Mouse (Mus musculus): ENCODE results near the gene Nup107. TPM values are rescaled to one million over a fixed set of nuclear protein-coding genes. Genes with fewer than 3 reads are reported as not detected.

The Nup107 gene
- polyA plus RNA-seq, 1 experiment from 2014 or later = 73.3 TPM

- no peaks in the 10 kb centered on the region for H3K9me3 ChIP-seq
- H3K9ac ChIP-seq (replicated peaks) = no peak overlapping the region
- H3K27ac ChIP-seq (replicated peaks) = no peak overlapping the region
- H3K4me2 ChIP-seq (replicated peaks) = no peak overlapping the region
- 78% methylated on average over 4 of the region's 4 CpGs for WGBS
- ATAC-seq (ENCODE audit: low FRiP score, low read depth) = no peak
- no peaks in the 10 kb centered on the region for H3K27me3 ChIP-seq
- no peaks in the 10 kb centered on the region for H3K4me1 ChIP-seq
- peaks cover 39% of the 10 kb centered on the region for H3K36me3 ChIP-seq
- H3K4me3 ChIP-seq = no peak overlapping the region
Measured at GRCm38 (mm10) chr10:117824139-117824538, 31.6 kb upstream of the Nup107 start.

GRCm38 (mm10) chr10:117823321-117823720 is 30.8 kb upstream of the Nup107 start:
- Histone ChIP-seq H3K4me1 (no peaks in the 10 kb centered on the region), H3K9me3 (no peaks in the 10 kb centered on the region), H3K9ac (replicated peaks) (no peak overlapping the region), H3K36me3 (peaks cover 46% of the 10 kb centered on the region), H3K27ac (replicated peaks) (no peak overlapping the region), H3K4me3 (no peak overlapping the region), H3K4me2 (replicated peaks) (no peak overlapping the region), H3K27me3 (no peaks in the 10 kb centered on the region)
- WGBS = 93% methylated on average over 6 of the region's 6 CpGs
- no peak for ATAC-seq (ENCODE audit: low FRiP score, low read depth)

- Histone ChIP-seq H3K9ac (replicated peaks) (no peak overlapping the region), H3K36me3 (peaks cover 73% of the 10 kb centered on the region), H3K4me1 (no peaks in the 10 kb centered on the region), H3K27ac (replicated peaks) (no peak overlapping the region), H3K9me3 (no peaks in the 10 kb centered on the region), H3K4me2 (replicated peaks) (no peak overlapping the region), H3K4me3 (no peak overlapping the region), H3K27me3 (no peaks in the 10 kb centered on the region)
- ATAC-seq (ENCODE audit: low FRiP score, low read depth) = no peak
- 97% methylated on average over 6 of the region's 6 CpGs for WGBS
Measured at GRCm38 (mm10) chr10:117818600-117818999, 26.1 kb upstream of the Nup107 start.

- H3K36me3 ChIP-seq = peaks cover 65% of the 10 kb centered on the region
- no peak for ATAC-seq (ENCODE audit: low FRiP score, low read depth)
- H3K27me3 ChIP-seq = no peaks in the 10 kb centered on the region
- no peak overlapping the region for H3K4me2 ChIP-seq (replicated peaks)
- no peaks in the 10 kb centered on the region for H3K9me3 ChIP-seq
- H3K4me3 ChIP-seq = no peak overlapping the region
- no peak overlapping the region for H3K9ac ChIP-seq (replicated peaks)
- no peak overlapping the region for H3K27ac ChIP-seq (replicated peaks)
- WGBS = 94% methylated on average over 6 of the region's 6 CpGs
- H3K4me1 ChIP-seq = no peaks in the 10 kb centered on the region
Measured at GRCm38 (mm10) chr10:117816721-117817120, 24.2 kb upstream of the Nup107 start.

- no peaks in the 10 kb centered on the region for H3K27me3 ChIP-seq
- H3K4me3 ChIP-seq = no peak overlapping the region
- no peak overlapping the region for H3K4me2 ChIP-seq (replicated peaks)
- H3K27ac ChIP-seq (replicated peaks) = no peak overlapping the region
- WGBS = 95% methylated on average over 2 of the region's 2 CpGs
- peaks cover 31% of the 10 kb centered on the region for H3K36me3 ChIP-seq
- ATAC-seq (ENCODE audit: low FRiP score, low read depth) = no peak
- H3K9me3 ChIP-seq = no peaks in the 10 kb centered on the region
- H3K4me1 ChIP-seq = peaks cover 5% of the 10 kb centered on the region; the same call in 1 of the 2 replicates
- H3K9ac ChIP-seq (replicated peaks) = no peak overlapping the region
Measured at GRCm38 (mm10) chr10:117812501-117812900, 20.0 kb upstream of the Nup107 start.

GRCm38 (mm10) chr10:117811555-117811954 is 19.1 kb upstream of the Nup107 start:
- H3K4me1 ChIP-seq = peaks cover 5% of the 10 kb centered on the region; the same call in 1 of the 2 replicates
- WGBS = 88% methylated on average over 8 of the region's 8 CpGs
- H3K27me3 ChIP-seq = no peaks in the 10 kb centered on the region
- ATAC-seq (ENCODE audit: low FRiP score, low read depth) = no peak
- H3K36me3 ChIP-seq = peaks cover 24% of the 10 kb centered on the region
- no peak overlapping the region for H3K4me2 ChIP-seq (replicated peaks)
- H3K4me3 ChIP-seq = no peak overlapping the region
- H3K9ac ChIP-seq (replicated peaks) = no peak overlapping the region
- no peaks in the 10 kb centered on the region for H3K9me3 ChIP-seq
- no peak overlapping the region for H3K27ac ChIP-seq (replicated peaks)

- H3K9me3 ChIP-seq = no peaks in the 10 kb centered on the region
- 82% methylated on average over 11 of the region's 11 CpGs for WGBS
- no peak overlapping the region for H3K4me2 ChIP-seq (replicated peaks)
- H3K36me3 ChIP-seq = peaks cover 15% of the 10 kb centered on the region
- H3K9ac ChIP-seq (replicated peaks) = no peak overlapping the region
- H3K27me3 ChIP-seq = no peaks in the 10 kb centered on the region
- no peak overlapping the region for H3K27ac ChIP-seq (replicated peaks)
- peaks cover 5% of the 10 kb centered on the region; the same call in 1 of the 2 replicates for H3K4me1 ChIP-seq
- ATAC-seq (ENCODE audit: low FRiP score, low read depth) = no peak
- H3K4me3 ChIP-seq = no peak overlapping the region
Measured at GRCm38 (mm10) chr10:117810506-117810905, 18.0 kb upstream of the Nup107 start.

GRCm38 (mm10) chr10:117808068-117808467 is 15.6 kb upstream of the Nup107 start:
- peaks cover 2% of the 10 kb centered on the region; the same call in 1 of the 2 replicates for H3K36me3 ChIP-seq
- no peak for ATAC-seq (ENCODE audit: low FRiP score, low read depth)
- no peak overlapping the region for H3K9ac ChIP-seq (replicated peaks)
- peaks cover 5% of the 10 kb centered on the region; the same call in 1 of the 2 replicates for H3K4me1 ChIP-seq
- WGBS = 90% methylated on average over 6 of the region's 6 CpGs
- no peak overlapping the region for H3K4me3 ChIP-seq
- H3K27me3 ChIP-seq = no peaks in the 10 kb centered on the region
- H3K9me3 ChIP-seq = no peaks in the 10 kb centered on the region
- no peak overlapping the region for H3K27ac ChIP-seq (replicated peaks)
- no peak overlapping the region for H3K4me2 ChIP-seq (replicated peaks)

GRCm38 (mm10) chr10:117805919-117806318 is 13.4 kb upstream of the Nup107 start:
- Histone ChIP-seq H3K4me3 (no peak overlapping the region), H3K4me1 (peaks cover 5% of the 10 kb centered on the region; the same call in 1 of the 2 replicates), H3K36me3 (no peaks in the 10 kb centered on the region), H3K4me2 (replicated peaks) (no peak overlapping the region), H3K27me3 (no peaks in the 10 kb centered on the region), H3K9me3 (no peaks in the 10 kb centered on the region), H3K27ac (replicated peaks) (no peak overlapping the region), H3K9ac (replicated peaks) (no peak overlapping the region)
- ATAC-seq (ENCODE audit: low FRiP score, low read depth) = no peak
- WGBS = 54% methylated on average over 9 of the region's 9 CpGs

- Histone ChIP-seq H3K36me3 (no peaks in the 10 kb centered on the region), H3K9me3 (no peaks in the 10 kb centered on the region), H3K9ac (replicated peaks) (no peak overlapping the region), H3K4me1 (peaks cover 1% of the 10 kb centered on the region; the same call in 1 of the 2 replicates), H3K4me2 (replicated peaks) (no peak overlapping the region), H3K4me3 (no peak overlapping the region), H3K27me3 (no peaks in the 10 kb centered on the region), H3K27ac (replicated peaks) (no peak overlapping the region)
- no peak for ATAC-seq (ENCODE audit: low FRiP score, low read depth)
- 92% methylated on average over 31 of the region's 31 CpGs for WGBS
Measured at GRCm38 (mm10) chr10:117803870-117804850, 11.7 kb upstream of the Nup107 start.

- H3K36me3 ChIP-seq = no peaks in the 10 kb centered on the region
- no peak overlapping the region for H3K4me3 ChIP-seq
- no peaks in the 10 kb centered on the region for H3K27me3 ChIP-seq
- 91% methylated on average over 9 of the region's 9 CpGs for WGBS
- no peaks in the 10 kb centered on the region for H3K9me3 ChIP-seq
- H3K9ac ChIP-seq (replicated peaks) = no peak overlapping the region
- H3K4me2 ChIP-seq (replicated peaks) = no peak overlapping the region
- no peak overlapping the region for H3K27ac ChIP-seq (replicated peaks)
- H3K4me1 ChIP-seq = no peaks in the 10 kb centered on the region
- no peak for ATAC-seq (ENCODE audit: low FRiP score, low read depth)
Measured at GRCm38 (mm10) chr10:117801886-117802285, 9.4 kb upstream of the Nup107 start.

GRCm38 (mm10) chr10:117799806-117800205 is 7.3 kb upstream of the Nup107 start:
- Histone ChIP-seq H3K9ac (replicated peaks) (no peak overlapping the region), H3K36me3 (no peaks in the 10 kb centered on the region), H3K4me3 (no peak overlapping the region), H3K27ac (replicated peaks) (no peak overlapping the region), H3K4me2 (replicated peaks) (no peak overlapping the region), H3K4me1 (no peaks in the 10 kb centered on the region), H3K27me3 (no peaks in the 10 kb centered on the region), H3K9me3 (0 out of 2 replicates have a peak, but pooled peaks cover 4% of the 10 kb centered on the region)
- no peak for ATAC-seq (ENCODE audit: low FRiP score, low read depth)
- 94% methylated on average over 11 of the region's 11 CpGs for WGBS

Data from midbrain, embryonic 12.5 days (tissue).